Mouse (Mus musculus): ENCODE data around the gene Cyb561a3.
"Not testable (repeated sequence)": the region's sequence is repeated elsewhere in the genome, so short reads cannot be mapped to it uniquely, and the experiment has no call there.

Cyb561a3 gene

DNA sequence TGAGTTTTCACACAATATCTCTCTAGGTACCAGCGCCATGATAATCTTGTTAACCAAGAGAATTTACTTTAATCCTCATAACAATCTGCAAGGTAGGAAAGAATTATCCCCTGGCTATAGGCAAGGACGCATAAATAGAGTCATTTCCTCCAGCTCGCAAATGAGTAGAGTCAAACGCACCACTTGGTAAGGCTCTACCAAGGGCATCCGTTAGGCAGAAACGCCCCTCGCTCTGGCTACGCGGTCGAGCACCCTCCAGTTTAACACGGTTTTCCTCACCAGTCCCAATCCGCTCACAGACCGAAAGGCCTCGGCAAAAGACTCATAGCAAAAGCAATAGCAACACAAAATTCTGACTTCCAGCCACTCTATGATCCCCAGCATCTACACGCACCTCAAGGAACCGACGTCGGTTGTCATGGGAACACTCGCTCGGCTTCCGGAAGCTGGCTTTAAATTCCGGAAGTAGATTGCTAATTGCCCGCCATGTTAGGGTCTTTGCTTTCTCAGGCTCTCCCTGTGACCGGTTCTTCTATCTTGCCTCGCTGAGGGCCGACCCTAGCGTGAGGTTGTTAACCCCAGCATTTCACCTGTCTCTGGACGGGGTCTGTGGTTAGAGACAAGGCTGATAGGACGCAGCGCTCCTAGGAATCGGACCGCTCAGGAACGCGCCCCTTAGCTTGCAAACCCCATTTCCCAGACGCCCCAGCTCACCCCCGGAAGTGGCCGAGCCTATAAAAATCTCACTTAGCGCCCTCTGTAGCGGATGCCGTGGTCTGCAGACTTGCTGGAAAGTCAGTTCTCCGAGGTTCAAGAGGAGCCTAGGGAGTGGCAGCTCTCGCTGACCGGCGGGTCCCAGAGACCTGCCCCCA lies at the start of gene Cyb561a3, which contains the start of gene Tmem138:
Gene Cyb561a3 (plus strand): TSS at position 483 of the 872 bp plus-strand sequence.
Gene Tmem138 (minus strand): TSS at position 673 of the 872 bp plus-strand sequence.
- peak; percentile 94 for DNase-seq

DNA sequence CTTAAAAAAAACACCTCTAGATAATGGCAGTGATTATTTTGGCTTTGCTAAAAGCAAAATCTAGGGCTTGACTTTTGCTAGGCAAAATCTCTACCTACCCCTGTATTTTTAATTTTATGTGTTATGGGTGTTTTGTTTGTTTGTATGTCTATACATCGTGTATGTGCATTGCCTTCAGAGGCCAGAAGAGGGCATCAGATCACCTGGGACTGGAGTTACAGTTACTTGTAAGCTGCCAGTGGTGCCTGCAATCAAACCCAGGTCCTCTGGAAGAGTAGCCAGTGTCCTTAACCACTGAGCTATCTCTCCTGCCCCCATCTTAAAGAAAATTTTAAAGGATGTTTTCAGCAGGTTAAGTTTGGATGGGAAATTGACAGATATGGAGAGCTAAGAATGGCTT lies 46.9 kb upstream of the Cyb561a3 start:
- DNase-seq: no peak

DNA sequence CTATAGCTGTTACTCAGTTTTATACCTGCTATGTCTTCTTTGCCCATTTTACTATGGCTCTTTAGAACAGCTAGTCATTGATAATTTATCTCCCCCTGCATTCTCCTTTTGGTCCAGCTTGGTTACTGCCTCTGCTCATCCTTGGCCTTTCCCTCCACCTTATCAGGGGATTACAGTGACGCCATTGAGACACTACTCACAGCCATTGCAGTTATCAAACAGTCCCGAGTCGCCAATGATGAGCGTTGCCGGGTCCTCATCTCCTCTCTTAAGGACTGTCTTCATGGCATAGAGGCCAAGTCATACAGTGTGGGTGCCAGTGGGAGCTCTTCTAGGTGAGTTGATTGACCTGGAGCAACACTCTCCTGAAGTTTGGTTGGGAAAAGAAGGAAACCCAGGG lies 37.5 kb upstream of the Cyb561a3 start:
- DNase-seq: no peak

DNA sequence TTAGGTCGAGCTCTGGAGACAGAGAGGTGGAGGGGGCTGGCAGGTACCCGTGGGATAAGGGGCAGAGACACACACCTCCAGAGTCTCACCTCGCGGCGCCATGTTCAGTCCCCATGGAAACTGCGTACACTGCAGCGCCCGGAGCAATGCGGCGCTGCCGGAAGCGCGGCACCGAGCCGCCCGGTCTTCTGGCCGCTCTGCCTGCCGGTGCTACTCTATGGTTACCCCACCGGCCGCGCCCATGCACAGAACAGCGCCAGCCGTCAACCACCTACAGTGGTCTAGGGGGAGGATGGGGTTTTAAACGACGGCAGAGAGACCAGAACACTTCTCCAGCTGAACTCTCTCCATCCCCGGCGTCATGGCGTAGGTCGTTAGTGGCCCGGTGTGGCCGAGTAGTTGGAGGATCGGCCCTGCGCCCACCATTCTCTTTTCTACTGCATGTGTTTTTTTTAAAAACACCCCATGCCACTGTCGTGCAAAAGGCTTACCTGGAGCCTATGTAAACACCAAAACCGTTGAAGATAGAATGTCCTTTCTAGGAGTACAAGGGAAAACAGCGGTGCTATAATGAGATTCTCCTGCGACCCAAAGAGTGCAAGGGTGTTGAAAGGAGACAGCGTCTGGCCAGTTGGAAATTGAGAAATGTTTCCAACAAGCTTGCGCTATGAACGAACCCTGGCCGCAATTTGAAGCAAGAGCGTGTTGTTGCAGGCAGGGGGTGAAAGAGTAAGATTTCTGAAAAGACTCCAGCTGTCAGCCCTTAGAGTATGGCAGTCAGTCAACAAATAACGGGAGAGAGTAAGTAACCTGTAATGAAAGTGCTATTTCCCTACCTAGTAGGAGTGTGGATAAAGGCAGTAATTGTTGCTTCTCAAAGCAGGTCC lies 21.1 kb upstream of the Cyb561a3 start, which contains the start of gene Tmem216:
Gene Tmem216 (minus strand): TSS at position 615 of the 887 bp plus-strand sequence.
- DNase-seq: peak; percentile 88

DNA sequence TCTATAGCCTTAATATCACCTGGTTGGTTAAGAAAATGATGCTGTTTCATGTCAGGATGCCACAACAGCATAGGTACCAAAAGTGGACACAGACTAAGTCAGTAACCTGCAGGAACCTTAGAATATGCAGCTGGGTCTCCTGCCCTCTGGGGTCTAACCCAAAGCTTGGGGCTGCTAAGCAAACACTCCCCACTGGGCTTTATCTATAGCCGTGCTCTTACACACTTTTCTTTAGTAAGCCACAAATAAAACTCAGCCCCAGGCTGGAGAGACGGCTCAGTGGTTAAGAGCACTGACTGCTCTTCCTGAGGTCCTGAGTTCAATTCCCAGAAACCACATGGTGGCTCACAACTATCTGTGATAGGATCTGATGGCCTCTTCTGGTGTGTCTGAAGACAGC lies 20.0 kb upstream of the Cyb561a3 start:
- no peak for DNase-seq

DNA sequence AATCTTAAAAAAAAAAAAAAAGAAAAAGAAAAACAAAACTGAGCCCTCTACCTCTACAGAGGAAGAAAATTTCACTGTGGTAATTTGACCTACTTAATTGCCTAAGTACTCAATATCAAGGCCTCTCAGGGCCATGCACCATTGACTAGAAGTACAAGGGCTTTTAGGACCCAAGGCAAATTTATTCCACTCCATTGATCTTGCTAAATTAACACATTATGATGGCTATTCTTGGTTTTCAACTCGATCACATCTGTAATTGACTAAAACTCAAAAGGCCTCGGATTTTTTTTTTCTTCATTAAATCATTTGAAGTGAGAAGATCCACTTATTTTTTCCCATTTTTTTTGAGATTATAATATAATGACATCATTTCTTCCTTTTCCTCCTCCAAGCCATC lies 19.5 kb upstream of the Cyb561a3 start:
- no peak for DNase-seq

DNA sequence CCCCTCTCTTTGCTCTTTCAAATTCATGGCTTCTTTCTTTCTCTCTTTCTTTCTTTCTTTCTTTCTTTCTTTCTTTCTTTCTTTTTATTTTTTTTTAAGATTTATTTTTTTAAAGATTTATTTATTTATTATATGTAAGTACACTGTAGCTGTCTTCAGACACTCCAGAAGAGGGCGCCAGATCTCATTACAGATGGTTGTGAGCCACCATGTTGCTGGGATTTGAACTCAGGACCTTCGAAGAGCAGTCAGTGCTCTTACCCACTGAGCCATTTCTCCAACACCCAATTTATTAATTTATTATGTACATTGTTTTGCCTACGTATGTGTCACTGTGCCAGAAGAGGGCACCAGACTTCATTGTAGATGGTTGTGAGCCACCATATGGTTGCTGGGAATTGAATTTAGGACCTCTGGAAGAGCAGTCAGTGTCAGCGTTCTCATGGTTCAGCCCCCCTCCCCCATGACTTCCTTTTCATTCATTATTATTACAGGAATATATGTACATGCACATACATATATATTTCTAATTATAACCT lies 19.1 kb upstream of the Cyb561a3 start:
- DNase-seq: not testable (repeated sequence)

DNA sequence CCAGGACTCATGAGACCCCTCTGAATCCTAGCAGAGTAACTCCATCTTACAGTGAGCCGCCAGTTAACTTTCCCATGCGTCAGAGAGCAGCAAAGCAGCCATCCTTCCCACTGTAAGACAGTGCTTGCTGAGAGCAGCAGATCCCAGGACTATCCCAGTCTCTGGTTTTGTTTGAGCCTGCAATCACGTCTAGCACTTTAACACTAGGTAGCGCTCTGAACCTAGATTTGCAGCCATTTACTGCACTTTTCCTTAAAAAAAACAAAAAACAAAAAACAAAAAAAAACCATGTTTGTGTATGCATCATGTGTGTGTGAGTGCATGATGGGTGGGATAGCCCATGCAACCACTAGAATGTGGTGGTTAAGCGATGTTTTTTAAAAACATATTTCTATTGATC lies 16.9 kb upstream of the Cyb561a3 start:
- DNase-seq: no peak

DNA sequence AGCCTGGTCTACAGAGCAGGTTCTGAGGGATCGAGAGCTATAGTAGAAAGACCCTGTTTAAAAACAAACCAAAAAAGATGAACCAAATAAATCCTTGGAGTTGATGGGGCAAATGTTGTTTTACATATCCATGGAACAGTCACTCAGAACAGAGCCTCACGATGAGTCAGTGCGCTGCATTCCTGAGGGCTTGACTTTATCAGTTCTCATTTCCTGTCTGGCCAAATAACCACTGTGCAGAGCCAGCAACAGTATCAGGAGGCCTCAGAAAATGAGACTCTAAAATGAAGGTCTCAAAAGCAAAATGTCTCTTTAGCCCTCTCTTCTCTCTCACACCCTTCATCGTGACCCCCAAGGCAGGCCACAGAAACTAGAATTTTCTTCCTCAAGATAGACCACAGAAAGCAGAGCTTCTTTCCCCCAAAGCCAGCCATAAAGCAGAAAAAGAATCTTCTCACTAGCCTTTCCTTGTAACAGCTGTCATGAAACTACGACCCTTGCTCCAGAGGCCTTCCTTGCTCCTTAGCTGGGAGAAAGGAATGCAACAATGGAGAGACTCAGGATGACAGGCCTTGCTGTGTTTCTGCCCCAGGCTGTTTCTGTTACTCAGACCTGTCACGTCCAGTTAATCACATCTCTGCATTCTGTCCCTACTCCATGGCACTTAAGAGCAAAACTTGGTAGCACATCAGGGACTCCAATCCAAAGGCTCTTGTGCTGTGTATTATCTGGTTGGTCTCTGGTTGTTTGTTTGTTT lies 15.2 kb upstream of the Cyb561a3 start:
- DNase-seq: no peak

DNA sequence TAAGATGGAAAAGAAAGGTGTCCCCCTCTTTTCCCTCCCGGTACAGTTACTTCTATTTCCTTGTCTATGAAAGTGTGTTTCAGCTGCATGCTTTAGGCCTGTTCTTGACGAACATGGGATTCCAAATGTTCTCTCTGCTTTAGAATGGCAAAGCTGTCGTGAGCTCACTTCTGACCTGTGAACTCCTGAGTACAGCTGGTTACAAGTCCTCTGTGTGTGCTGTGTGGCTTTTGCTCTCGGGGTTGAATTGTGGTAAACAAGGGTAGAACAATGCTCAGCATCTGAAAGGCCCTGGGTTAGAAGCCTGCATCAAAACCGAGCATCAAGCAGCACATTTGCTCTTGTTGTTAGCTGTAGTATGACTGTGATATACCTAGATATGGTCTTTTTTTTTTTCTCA lies 14.6 kb upstream of the Cyb561a3 start:
- no peak for DNase-seq

DNA sequence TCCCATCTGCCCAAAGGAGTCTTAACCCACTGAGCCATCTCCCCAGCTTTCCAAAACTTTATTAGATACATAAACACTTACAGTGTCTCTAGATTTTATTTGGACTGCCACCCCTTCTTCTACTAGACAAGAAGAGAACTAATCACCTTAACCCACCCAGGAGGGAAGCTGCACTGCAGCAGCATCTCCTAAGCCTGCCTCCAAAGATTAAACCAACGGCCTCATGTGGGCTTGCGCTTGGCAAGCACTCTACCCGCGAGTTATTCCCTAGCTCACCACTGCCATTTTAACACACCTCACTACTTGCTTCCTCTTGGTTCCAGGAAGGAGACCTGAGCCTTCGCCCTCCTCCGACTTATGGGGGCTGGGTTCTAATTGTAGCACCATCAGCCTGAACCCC lies 12.7 kb upstream of the Cyb561a3 start:
- DNase-seq: no peak

DNA sequence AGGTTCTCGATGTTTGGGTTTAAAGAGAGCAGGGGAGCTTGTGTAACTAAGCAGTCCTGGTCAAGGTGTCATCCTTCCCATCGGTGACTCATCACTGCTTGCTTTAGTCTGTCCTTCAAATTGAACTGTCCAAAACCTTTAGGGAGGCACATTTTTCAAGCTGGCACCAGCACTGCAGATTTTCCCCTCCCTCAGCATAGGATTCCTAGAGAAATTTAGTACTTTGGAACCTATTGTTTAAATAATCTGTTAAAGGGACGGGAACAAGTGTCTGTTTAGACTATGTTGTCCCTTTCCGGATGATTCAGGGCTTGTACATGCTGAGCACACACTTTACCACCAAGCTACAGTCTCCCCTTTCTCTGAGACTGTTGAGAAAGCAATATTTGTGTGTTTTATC lies 11.8 kb upstream of the Cyb561a3 start:
- DNase-seq: no peak

DNA sequence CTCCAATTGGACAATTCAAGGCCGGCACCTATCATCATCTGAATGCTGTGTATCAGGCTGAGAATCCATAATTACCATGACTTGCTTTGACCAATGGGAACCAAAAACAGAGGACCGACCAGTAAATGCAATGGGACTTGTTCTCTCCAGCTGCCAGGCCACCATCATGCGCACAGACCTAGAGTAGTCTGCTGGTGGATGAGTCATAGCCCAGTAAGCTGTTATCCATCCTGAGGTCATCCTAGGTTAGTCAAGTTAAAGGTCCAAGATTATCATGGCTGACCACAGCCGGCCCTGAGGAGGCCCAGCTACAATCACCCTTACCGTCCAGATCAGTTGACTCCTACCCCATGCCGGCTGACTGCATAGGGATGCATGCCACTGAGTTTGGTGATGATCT lies 7.3 kb upstream of the Cyb561a3 start:
- no peak for DNase-seq

DNA sequence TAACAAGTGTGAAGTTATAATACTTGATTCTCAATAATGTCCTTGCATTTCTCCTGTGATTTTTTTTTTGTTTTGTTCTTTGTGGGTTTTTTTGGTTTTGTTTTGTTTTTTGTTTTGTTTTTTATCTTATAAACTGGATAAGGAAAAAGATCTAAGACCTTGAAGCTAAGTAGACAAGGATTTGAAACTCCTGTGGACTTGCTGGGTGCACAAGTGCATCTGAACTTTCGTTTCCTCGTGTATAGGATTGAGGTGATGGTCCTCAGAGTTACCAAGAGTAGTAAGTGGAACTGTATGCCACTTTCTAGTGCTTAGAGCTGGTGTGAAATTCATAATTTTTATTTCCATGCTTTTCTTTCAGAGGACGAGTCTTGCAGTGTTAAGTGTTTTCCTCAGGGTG lies 3.1 kb downstream of the Cyb561a3 start:
- DNase-seq: no peak

DNA sequence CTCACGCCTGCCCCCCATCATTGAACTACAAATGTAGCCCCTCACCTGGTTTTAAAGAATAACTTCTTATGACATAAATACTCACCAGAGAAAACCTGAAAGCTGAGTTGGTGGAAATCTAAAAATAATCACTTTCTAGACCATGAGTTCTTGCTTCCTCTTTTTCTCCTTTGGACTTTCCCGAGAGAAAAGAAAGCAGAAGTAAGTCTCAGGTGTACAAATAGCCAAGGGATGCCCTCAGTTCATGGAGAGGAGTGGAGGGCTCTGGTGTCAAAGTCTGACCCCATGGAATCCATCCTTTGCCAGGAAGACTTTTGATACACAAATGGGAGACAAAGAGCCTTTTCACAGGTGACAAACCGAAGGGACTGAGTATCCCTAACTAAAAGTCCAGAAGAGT lies 3.8 kb downstream of the Cyb561a3 start:
- DNase-seq: no peak

DNA sequence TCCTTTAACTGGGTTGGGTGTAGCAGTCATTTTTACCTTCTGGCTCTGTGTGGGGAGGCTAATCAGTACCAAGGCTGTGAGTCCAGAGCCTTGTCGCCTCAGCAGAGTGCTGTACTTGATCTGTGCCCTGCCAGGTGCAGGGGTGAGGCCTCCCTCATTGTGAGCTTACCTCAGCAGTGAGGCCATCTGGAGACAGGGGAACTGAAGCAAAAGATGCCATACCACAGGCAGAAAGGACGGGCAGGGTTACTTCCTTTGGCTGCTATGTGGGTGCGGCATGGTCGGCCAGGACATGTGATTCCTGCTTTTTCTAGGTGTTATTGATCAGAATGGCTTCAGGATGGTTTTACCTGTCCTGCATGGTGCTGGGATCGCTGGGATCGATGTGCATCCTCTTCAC lies 5.0 kb downstream of the Cyb561a3 start:
- DNase-seq: no peak

DNA sequence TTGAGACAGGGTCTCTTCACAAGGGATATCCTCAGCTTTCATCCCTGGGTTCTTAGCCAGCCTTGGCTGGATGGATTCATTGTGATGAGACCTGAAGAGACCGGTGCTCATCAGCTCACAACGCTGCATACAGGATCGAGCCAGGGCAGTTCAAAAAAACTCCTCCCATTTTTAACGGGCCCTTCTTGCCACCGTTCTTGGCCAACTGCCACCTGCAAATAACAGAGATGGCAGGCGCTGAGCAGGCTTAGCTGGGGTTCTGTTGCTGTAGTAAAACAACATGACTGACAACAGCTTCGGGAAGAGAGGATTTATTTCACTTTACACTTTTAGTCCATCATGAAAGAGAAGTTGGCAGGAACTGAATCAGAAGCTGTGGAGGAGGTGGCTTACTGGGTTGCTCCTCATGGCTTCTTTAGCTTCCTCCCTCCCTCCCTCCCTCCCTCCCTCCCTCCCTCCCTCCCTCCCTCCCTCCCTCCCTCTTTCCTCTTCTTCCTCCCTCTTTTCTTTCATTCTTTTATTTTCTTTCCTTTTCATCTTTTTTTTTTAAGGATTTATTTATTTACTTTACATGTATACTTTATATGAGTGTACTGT lies 6.7 kb downstream of the Cyb561a3 start:
- no peak for DNase-seq

DNA sequence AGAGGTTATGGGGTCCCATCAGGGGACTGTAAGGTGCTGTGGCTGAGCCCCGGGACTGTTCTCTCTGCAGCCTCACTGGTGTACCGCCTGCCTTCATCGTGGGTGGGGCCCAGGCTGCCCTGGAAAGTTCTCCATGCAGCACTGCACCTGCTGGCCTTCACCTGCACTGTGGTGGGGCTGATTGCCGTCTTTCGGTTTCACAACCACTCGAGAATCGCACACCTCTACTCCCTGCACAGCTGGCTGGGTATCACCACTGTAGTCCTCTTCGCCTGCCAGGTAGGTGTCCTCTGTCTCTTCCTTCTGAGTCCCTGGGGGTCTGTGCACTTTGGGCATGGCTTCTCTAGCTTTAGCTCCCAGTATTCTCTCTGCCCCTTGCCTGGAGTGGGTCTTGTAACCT lies 8.1 kb downstream of the Cyb561a3 start:
- no peak for DNase-seq

DNA sequence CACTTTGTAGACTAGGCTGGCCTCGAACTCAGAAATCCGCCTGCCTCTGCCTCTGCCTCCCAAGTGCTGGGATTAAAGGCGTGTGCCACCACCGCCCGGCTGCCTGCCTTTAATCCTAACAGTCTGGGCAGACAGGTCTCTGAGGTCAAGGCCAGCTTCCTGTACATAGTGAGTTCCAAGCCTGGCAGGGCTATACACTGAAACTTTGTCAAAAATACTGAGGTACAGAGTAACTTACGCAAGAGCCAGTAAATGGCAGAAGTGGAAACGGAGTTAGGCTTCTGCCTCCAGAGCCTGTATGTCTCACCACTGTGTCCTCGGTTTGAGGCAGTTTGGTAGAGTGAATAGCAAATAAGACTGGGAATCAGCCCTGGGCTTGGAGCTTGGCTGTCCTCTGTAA lies 10.3 kb downstream of the Cyb561a3 start:
- no peak for DNase-seq

DNA sequence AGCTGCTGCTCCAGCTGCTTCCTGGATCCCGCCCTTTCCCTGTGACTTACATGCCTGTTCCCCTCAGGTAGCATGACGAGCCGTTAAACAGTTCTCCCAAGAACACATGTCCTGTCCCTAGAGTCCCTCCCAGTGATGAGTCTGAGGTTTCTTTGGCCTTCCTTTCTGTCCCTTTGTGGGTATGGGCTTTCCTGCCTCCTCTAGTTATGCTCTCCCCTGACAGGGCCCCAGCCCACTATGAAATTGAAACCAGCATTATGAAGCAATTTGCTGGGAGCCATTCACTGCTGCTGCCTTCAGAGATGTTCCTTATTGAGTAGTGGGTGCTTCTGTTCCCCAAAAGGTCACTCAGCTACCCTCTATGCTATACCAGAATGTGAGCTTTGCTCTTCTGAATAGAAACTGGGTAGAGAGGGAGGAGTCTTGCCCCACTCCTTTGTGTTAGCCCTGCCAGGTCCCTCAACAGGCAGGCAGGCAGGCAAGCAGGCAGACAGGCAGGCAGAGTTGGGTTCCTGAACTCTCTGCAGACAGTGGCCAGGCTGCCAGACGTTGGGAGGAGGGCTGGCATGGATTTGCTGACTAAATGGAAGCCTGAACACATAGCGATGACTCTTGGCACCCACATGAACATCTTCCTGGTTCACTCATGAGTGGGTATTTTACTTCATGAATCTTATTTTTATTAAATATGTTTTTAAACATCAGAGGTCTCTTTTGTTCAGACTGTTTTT lies 12.3 kb downstream of the Cyb561a3 start:
- DNase-seq: no peak

DNA sequence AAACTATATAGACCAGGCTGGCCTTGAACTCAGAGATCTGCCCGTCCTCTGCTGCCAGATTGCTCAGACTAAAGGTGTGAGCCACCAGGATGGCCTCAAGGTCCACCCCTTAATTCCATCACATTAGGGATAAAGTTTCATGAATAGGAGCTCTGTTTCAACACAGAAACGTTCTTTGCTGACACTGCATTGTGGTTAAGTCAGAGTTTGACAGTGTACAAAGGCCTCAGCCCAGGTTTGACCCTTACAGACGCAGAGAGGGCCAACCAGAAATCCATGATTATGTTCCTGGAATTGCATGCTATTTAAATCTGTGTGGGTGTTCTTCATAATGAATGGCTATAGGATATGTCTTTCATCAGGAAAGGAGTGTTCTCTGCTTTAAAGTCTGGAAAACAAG lies 13.3 kb downstream of the Cyb561a3 start:
- DNase-seq: no peak

All from right cerebral cortex, postnatal 25 days (tissue).